Mouse (Mus musculus): Measurements from ENCODE around the gene Bicd2.

Gene Bicd2

GRCm38 (mm10) chr13:49407795-49408194 is 66.4 kb downstream of the Bicd2 start:
- no peak for DNase-seq

GRCm38 (mm10) chr13:49420754-49421605 is 79.6 kb downstream of the Bicd2 start, which contains the start of gene Ippk:
TSS of gene Ippk (plus strand) at chr13:49421249.
- DNase-seq: peak; percentile 99

GRCm38 (mm10) chr13:49421606-49421917 is 80.2 kb downstream of the Bicd2 start:
- peak in 1 of 2 experiments; percentile 9 for DNase-seq

DNA sequence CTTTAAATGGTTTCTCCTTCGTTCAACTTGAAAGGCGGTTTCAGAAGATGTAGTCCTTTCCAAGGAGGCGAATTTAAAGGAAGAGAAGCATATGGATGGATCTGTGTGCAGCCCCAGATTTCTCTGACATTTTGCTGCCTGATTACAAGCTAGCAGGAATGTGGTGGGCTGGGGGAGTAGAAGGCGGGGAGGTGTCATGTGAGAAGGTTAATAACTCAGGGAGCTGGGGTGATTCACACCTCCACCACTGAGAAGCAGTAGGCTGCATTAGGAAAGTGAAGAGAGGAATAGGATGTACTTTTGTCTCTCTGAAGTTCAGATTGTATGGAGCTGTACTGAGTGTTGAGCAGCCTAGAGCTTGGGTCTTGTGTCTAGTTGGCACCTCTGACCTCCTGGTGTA is 80.6 kb downstream of the Bicd2 start:
- DNase-seq: no peak

DNA sequence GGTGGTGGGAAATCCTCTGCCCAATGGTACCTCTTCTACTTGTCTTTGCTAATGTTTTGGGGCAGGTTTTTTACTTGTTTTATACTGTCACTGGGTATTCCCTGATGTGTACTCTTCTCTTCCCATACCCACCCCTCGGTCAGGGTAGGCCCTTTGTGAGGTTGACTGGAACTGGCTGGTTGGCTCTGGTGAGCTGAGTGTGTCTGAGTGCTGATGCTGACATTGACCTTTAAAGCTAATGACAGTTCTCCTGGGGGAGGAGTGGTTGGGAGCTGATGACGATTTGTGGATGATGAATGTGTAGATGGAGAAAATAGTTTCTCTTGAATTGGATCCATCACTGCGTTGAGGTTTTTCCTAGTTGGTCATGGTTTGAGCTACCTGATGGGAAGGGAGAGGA is 85.4 kb downstream of the Bicd2 start:
- no peak for DNase-seq

DNA sequence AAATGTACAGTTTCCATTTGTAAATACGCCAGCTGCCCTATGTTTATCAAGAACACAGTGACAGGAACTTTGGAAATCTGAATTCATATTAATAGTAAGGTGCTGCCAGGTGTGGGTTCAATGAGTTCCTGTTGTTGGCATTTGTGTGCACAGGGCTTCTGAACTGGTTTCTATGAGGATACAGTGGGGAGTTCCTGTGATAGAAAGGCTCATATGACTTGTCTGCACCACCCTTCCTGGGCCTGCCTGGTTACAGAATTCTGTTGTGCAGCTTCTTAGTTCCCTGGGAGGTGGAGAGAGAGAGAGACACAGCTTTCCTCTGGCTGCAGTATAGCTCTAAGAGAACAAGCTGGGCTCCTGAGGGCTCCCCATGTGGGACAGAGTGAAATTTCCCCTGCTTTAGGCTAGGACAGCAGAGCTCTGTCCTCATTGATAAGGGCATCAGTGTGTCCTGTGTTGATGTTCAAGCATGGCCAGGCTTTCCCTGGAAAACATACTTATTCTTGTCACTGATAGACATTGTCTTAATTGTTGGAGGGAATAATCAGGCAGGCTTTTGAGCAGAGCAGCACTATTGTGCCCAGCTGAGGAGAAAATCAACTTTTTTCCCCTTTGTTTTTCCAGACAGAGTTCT is 86.8 kb downstream of the Bicd2 start:
- peak in 1 of 2 experiments; percentile 16 for DNase-seq

DNA sequence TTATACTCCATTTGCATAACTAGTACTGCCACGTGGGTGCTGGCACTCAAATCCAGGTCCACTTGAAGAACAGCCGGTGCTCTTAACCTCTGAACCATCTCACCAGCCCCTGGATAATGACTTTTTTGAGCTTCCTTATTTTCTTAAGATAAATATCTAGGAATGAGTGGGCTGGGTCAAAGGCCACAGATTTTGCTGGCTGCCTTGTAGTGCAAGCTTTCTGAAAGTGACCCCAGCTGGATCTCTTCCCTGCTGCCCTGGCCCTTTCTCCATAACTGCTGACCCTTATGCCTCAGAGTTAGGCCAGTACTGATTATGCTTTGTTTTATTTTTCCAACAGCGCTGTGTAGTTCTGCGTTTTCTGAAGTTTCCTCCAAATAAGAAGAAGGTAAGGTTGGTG is 89.1 kb downstream of the Bicd2 start:
- peak; percentile 56 to 63 for DNase-seq

DNA sequence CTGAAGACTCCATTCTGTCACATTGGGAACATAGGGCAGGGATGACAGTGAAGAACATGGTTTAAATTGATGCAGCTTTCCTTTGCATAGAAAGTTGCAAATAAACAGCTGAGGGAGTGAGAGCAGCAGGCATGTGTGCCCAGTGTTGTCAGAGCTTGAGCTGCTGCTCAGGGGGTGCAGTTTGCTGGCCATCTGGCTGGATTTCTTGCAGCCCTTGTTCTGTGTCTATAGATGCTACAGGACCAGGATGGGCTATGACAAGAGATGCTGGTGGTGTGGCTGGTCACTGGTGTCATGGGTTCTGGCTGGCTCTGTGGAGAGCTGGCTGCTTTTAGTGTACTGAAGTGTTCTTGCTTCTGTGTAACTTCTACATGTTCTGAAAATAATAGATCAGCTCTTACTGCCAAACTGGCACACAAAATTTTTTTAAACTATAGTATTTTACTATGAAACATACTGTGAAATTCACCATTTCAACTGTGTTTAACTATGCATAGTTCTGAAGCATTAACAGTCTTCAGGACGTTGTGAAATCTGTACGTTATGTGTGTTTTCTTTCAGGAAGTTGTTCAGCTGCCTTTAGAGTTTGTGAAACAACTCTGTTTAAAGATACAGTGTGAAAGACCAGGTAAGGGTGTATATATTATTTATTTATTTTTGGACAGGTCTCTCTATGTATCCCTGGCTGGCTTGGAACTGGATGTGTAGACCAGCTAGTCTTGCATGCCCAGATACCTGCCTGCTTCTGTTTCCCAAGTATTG is 92.1 kb downstream of the Bicd2 start:
- DNase-seq: no peak

- no peak for DNase-seq
Measured at GRCm38 (mm10) chr13:49435745-49436144, 94.4 kb downstream of the Bicd2 start.

GRCm38 (mm10) chr13:49436170-49436569 is 94.8 kb downstream of the Bicd2 start:
- no peak for DNase-seq
